Mouse (Mus musculus) liver (tissue): Measurements from ENCODE around the gene Agbl2.

Experiments
- DNase-seq: peaks from one replicate; pipeline ENCODE4 v3.0.0-alpha.2; 2020; ENCODE audit warnings: mixed read lengths

Agbl2 gene

GRCm38 (mm10) chr2:90875239-90875638 lies 92.7 kb downstream of the Agbl2 start:
- DNase-seq, result no peak

GRCm38 (mm10) chr2:90877584-90878259 lies 95.2 kb downstream of the Agbl2 start:
- DNase-seq, result no peak

- no peak for DNase-seq
Observed at GRCm38 (mm10) chr2:90879419-90879818, 96.9 kb downstream of the Agbl2 start.

- DNase-seq, result no peak
Observed at GRCm38 (mm10) chr2:90880144-90880785, 97.7 kb downstream of the Agbl2 start.

- DNase-seq, result no peak
Observed at GRCm38 (mm10) chr2:90881824-90882223, 99.3 kb downstream of the Agbl2 start.
